Mouse (Mus musculus): Measurements from ENCODE around the gene Lacc1. TPM values are rescaled to one million over a fixed set of nuclear protein-coding genes. Genes with fewer than 3 reads are reported as not detected.
"Not testable (repeated sequence)": the region's sequence is repeated elsewhere in the genome, so short reads cannot be mapped to it uniquely, and the experiment has no call there.

The Lacc1 gene
- polyA plus RNA-seq, 1 experiment, result 5.5 TPM

DNA sequence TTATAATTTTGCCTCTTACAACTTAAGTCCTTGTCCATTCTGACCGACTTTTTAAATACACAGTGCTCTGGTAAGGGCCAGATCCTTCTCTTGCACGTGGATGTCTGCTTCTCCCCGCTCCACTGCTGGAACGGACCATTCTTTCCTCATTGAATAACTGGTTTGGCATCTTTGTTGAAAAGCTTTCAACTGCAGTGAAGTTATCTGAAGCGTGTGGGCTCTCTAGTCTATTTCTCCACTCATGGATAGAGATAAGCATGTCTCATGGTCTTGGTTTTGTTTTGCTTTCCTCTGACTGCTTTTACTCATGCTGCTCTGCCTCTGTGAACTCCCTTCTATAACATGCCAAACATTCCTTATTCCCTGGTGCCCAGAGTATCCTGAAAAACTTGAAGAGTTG lies 4.3 kb downstream of the Lacc1 start:
- no peaks in the 10 kb centered on the region for H3K4me1 ChIP-seq (ENCODE audit: control insufficient read depth, insufficient read depth, low read length)
- no peak overlapping the region for H3K4me3 ChIP-seq (ENCODE audit: insufficient read depth, low read length)
- H3K27ac ChIP-seq (ENCODE audit: insufficient read depth, low read length), result no peak overlapping the region
- no peak for TF ChIP-seq CTCF (IDR thresholded peaks at IDR 0.05; ENCODE audit: extremely low read depth, insufficient read depth, low read length)
- TF ChIP-seq POLR2A (IDR thresholded peaks at IDR 0.05; ENCODE audit: extremely low read depth, insufficient read depth, low read length), result no peak

DNA sequence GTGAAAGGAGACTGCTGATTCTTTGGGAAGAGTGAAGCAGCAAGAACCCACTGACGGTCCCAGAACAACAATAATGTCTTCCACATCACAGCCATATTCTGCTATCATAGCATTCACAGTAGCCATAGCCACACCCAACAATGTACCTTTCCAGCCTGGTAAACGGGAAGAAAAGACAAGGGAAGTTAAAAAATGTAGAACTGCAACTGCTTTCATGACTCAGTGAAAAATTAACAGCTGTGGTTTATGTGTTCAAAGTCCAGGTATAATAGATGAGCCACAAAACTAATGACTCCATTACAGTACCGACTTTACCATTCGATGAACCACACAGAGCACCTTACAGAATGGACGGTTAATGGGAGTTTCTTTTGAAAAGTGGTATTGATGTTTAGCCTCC lies 5.9 kb downstream of the Lacc1 start:
- no peak overlapping the region for H3K27ac ChIP-seq (ENCODE audit: insufficient read depth, low read length)
- H3K4me3 ChIP-seq (ENCODE audit: insufficient read depth, low read length), result no peak overlapping the region
- TF ChIP-seq POLR2A (IDR thresholded peaks at IDR 0.05; ENCODE audit: extremely low read depth, insufficient read depth, low read length), result no peak
- TF ChIP-seq CTCF (IDR thresholded peaks at IDR 0.05; ENCODE audit: extremely low read depth, insufficient read depth, low read length), result no peak
- H3K4me1 ChIP-seq (ENCODE audit: control insufficient read depth, insufficient read depth, low read length), result no peaks in the 10 kb centered on the region

DNA sequence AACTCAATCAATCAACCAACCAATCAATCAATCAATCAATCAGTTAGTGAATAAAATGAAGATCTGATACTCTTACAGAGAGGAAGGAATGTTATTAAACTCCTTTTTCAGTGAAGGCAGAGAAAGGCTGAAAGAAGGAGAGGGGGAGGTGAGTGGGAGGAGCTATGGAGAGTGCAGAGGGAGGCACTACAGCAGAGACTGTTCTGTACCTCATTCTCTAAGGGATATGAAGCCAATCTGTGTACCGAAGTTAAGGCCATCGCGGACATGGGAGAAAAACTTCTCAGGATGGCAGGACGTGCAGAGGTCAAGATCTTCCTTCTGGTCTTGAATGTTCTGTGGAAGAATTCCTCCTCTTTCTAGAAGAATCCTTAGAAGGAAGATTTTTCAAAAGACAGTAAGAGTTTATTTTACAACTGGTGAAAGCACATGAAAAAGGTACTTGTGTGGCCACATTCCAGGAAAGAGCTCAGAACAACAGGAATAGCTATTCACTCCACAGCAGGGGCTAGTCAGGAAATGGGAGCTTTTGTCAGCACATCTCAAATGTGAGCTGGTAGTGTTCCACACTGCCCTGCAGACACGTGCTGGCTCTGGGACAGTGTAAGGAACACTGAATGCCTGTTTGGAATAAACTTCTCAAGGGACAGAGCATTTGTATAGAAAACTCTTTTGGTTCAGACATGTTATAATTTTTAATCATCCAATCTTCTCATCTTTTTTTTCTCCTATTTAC lies 7.2 kb downstream of the Lacc1 start:
- H3K4me1 ChIP-seq (ENCODE audit: control insufficient read depth, insufficient read depth, low read length), result no peaks in the 10 kb centered on the region
- H3K4me3 ChIP-seq (ENCODE audit: insufficient read depth, low read length), result no peak overlapping the region
- no peak overlapping the region for H3K27ac ChIP-seq (ENCODE audit: insufficient read depth, low read length)
- TF ChIP-seq CTCF (IDR thresholded peaks at IDR 0.05; ENCODE audit: extremely low read depth, insufficient read depth, low read length) (no peak), POLR2A (IDR thresholded peaks at IDR 0.05; ENCODE audit: extremely low read depth, insufficient read depth, low read length) (no peak)

- H3K4me3 ChIP-seq (ENCODE audit: insufficient read depth, low read length), result no peak overlapping the region
- H3K4me1 ChIP-seq (ENCODE audit: control insufficient read depth, insufficient read depth, low read length), result no peaks in the 10 kb centered on the region
- no peak overlapping the region for H3K27ac ChIP-seq (ENCODE audit: insufficient read depth, low read length)
- TF ChIP-seq CTCF (IDR thresholded peaks at IDR 0.05; ENCODE audit: extremely low read depth, insufficient read depth, low read length), result no peak
- TF ChIP-seq POLR2A (IDR thresholded peaks at IDR 0.05; ENCODE audit: extremely low read depth, insufficient read depth, low read length), result no peak
These were observed 12.2 kb downstream of the Lacc1 start for GRCm38 (mm10) chr14:77024499-77024898.

DNA sequence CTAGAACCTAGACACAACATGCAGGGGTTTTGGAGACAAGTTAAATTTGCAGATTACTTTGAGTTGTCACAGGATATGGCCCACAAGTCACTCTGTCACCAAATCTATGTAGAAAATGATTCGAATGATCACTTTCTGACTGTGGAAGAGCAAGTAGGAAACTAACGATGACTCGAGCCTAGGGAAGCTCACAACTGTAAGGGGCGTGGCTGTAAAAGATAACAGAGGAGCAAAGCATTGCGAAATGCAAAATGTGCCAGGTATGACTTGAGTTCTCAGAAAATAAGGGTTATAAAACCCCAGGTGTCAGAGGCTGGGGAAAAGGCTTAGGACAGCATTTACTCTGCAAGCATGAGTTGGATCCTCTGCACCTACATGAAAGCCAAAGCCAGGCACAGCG lies 19.5 kb downstream of the Lacc1 start:
- TF ChIP-seq CTCF (IDR thresholded peaks at IDR 0.05; ENCODE audit: extremely low read depth, insufficient read depth, low read length) (no peak), POLR2A (IDR thresholded peaks at IDR 0.05; ENCODE audit: extremely low read depth, insufficient read depth, low read length) (no peak)
- Histone ChIP-seq H3K4me3 (ENCODE audit: insufficient read depth, low read length) (no peak overlapping the region), H3K27ac (ENCODE audit: insufficient read depth, low read length) (no peak overlapping the region), H3K4me1 (ENCODE audit: control insufficient read depth, insufficient read depth, low read length) (no peaks in the 10 kb centered on the region)

- not testable (repeated sequence) for H3K27ac ChIP-seq (ENCODE audit: insufficient read depth, low read length); H3K4me1 ChIP-seq (ENCODE audit: control insufficient read depth, insufficient read depth, low read length); H3K4me3 ChIP-seq (ENCODE audit: insufficient read depth, low read length)
These were observed 19.9 kb downstream of the Lacc1 start for GRCm38 (mm10) chr14:77016783-77017182.

DNA sequence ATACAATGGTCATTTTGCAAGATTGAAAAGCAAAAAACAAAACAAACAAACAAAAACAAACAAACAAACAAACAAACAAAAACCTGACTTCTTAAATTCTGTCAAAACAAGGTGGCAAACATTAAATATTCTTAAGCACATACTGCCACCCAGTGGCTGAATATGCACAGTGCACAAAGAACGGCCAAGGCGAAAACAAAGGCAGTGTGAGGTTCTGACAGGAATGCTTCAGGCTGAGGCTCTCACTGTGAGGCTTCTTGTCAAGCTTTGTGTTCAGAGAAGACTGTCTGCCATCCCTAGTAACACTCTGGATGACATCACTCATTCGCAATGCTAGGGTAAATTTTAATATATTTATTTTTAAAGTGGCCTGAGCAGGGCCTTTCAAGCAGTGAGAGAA lies 24.9 kb downstream of the Lacc1 start:
- H3K27ac ChIP-seq (ENCODE audit: insufficient read depth, low read length), result no peak overlapping the region
- TF ChIP-seq CTCF (IDR thresholded peaks at IDR 0.05; ENCODE audit: extremely low read depth, insufficient read depth, low read length) (peak; percentile 85), POLR2A (IDR thresholded peaks at IDR 0.05; ENCODE audit: extremely low read depth, insufficient read depth, low read length) (no peak)
- H3K4me1 ChIP-seq (ENCODE audit: control insufficient read depth, insufficient read depth, low read length), result no peaks in the 10 kb centered on the region
- H3K4me3 ChIP-seq (ENCODE audit: insufficient read depth, low read length), result no peak overlapping the region

GRCm38 (mm10) chr14:77008238-77008637 lies 28.5 kb downstream of the Lacc1 start:
- TF ChIP-seq CTCF (IDR thresholded peaks at IDR 0.05; ENCODE audit: extremely low read depth, insufficient read depth, low read length), result peak; percentile 69
- no peak for TF ChIP-seq POLR2A (IDR thresholded peaks at IDR 0.05; ENCODE audit: extremely low read depth, insufficient read depth, low read length)
- H3K27ac ChIP-seq (ENCODE audit: insufficient read depth, low read length), result no peak overlapping the region
- no peak overlapping the region for H3K4me3 ChIP-seq (ENCODE audit: insufficient read depth, low read length)
- H3K4me1 ChIP-seq (ENCODE audit: control insufficient read depth, insufficient read depth, low read length), result no peaks in the 10 kb centered on the region

GRCm38 (mm10) chr14:77005566-77005965 lies 31.1 kb downstream of the Lacc1 start:
- H3K4me1 ChIP-seq (ENCODE audit: control insufficient read depth, insufficient read depth, low read length), result no peaks in the 10 kb centered on the region
- no peak overlapping the region for H3K27ac ChIP-seq (ENCODE audit: insufficient read depth, low read length)
- no peak for TF ChIP-seq POLR2A (IDR thresholded peaks at IDR 0.05; ENCODE audit: extremely low read depth, insufficient read depth, low read length)
- no peak for TF ChIP-seq CTCF (IDR thresholded peaks at IDR 0.05; ENCODE audit: extremely low read depth, insufficient read depth, low read length)
- H3K4me3 ChIP-seq (ENCODE audit: insufficient read depth, low read length), result no peak overlapping the region

DNA sequence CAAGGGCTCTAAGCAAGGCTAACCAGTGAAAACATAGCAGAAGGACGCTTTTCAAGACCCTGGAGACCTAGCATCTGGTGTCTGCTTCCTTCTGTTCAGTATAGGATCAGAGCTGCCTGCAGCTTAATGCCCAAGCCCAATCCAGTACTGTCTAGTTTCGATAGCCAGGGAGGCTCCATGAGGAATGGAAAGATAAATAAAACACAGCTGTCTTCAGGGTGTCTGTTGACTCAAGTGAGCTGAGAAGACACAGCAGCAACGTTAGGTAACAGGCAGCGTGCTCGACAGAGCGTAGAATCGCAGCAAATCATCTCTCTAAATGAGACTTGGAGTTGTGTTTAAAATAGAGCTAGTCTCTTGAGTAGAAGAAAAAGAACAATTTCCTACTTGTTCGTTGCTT lies 32.0 kb downstream of the Lacc1 start:
- H3K27ac ChIP-seq (ENCODE audit: insufficient read depth, low read length), result no peak overlapping the region

DNA sequence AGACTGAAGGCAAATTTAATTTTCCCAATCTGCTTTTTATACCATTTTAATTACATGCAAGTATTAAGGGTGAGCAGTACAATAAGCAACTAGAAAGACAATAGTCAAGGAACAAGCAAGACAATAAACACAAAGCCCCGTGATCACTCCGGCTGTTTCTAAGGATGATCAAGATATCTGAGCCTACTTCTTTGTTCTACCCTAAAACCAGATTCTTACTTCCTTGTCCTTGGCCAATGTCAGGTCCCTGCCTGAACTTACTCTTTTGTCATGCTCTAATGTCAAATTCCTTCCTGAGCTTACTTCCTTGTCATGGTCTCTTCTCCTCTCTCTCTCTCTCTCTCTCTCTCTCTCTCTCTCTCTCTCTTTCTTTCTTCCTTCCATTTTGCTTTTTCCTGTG lies 46.4 kb downstream of the Lacc1 start:
- not testable (repeated sequence) for H3K4me3 ChIP-seq (ENCODE audit: insufficient read depth, low read length); H3K27ac ChIP-seq (ENCODE audit: insufficient read depth, low read length)

More for the DNA sequence above, 32.0 kb downstream of the Lacc1 start:
- Histone ChIP-seq H3K4me3 (ENCODE audit: insufficient read depth, low read length) (no peak overlapping the region), H3K4me1 (ENCODE audit: control insufficient read depth, insufficient read depth, low read length) (no peaks in the 10 kb centered on the region)
- TF ChIP-seq CTCF (IDR thresholded peaks at IDR 0.05; ENCODE audit: extremely low read depth, insufficient read depth, low read length), result no peak
- TF ChIP-seq POLR2A (IDR thresholded peaks at IDR 0.05; ENCODE audit: extremely low read depth, insufficient read depth, low read length), result no peak

More for the DNA sequence above, 46.4 kb downstream of the Lacc1 start:
- not testable (repeated sequence) for H3K4me1 ChIP-seq (ENCODE audit: control insufficient read depth, insufficient read depth, low read length)

Data from cortical plate, adult 2 months (tissue).